Mouse (Mus musculus) kidney, embryonic 15.5 days (tissue): Measurements from ENCODE around the gene Fyn. TPM values are rescaled to one million over a fixed set of nuclear protein-coding genes. Genes with fewer than 3 reads are reported as not detected.

Experiments used
- ATAC-seq: fragments of 200-750 bp; cut with Nextera tagmentation; replicated peaks from 2 replicates; pipeline ENCODE4 v1.8.0; 2017; ENCODE audit warnings: moderate TSS enrichment; ENCODE audit not compliant: low FRiP score
- H3K27ac ChIP-seq: fragments of 300-500 bp; sonication (generic); 2 replicates; pipeline ENCODE4 v1.5.1; 2015; ENCODE audit warnings: mild to moderate bottlenecking, inconsistent platforms
- H3K27me3 ChIP-seq: fragments of 300-500 bp; sonication (generic); 2 replicates; pipeline ENCODE4 v1.6.1; 2015; ENCODE audit warnings: inconsistent platforms
- H3K36me3 ChIP-seq: fragments of 300-500 bp; sonication (generic); 2 replicates; pipeline ENCODE4 v1.6.1; 2015; ENCODE audit warnings: inconsistent platforms
- H3K4me1 ChIP-seq: fragments of 300-500 bp; sonication (generic); 2 replicates; pipeline ENCODE4 v1.6.1; 2015; ENCODE audit warnings: inconsistent platforms
- H3K4me2 ChIP-seq: fragments of 300-500 bp; sonication (generic); 2 replicates; pipeline ENCODE4 v1.6.1; 2015; ENCODE audit warnings: moderate library complexity, mild to moderate bottlenecking, inconsistent platforms
- H3K4me3 ChIP-seq: fragments of 300-500 bp; sonication (generic); replicated peaks from 2 replicates; pipeline ENCODE4 v1.5.1; 2015; ENCODE audit warnings: mild to moderate bottlenecking, inconsistent platforms
- H3K9ac ChIP-seq: fragments of 300-500 bp; sonication (generic); 2 replicates; pipeline ENCODE4 v1.6.1; 2015; ENCODE audit warnings: mild to moderate bottlenecking, inconsistent platforms
- H3K9me3 ChIP-seq: fragments of 300-500 bp; sonication (generic); replicated peaks from 2 replicates; pipeline ENCODE4 v1.6.1; 2016; ENCODE audit warnings: inconsistent platforms
- WGBS: fragments of 180-500 bp; shearing (Covaris S2); methylation state at CpG from one replicate; pipeline ENCODE4 v1.1.7; 2015; ENCODE audit warnings: mixed read lengths; 5-methylcytosine and 5-hydroxymethylcytosine counted together
- polyA plus RNA-seq: library from polyadenylated mRNA; unstranded; fragments of >200 nt; fragmentation: Nextera tagmentation; extraction: Ambion mirVana; gene quantifications from 2 replicates; pipeline ENCODE4 v1.2.1, GENCODE M21; 2015

Gene Fyn
- polyA plus RNA-seq, 1 experiment from 2014 or later: 26.2 TPM

- H3K9ac ChIP-seq: no peak overlapping the region
- no peak for ATAC-seq
- H3K9me3 ChIP-seq: no peaks in the 10 kb centered on the region
- H3K4me1 ChIP-seq: no peaks in the 10 kb centered on the region
- no peaks in the 10 kb centered on the region for H3K36me3 ChIP-seq
- H3K4me2 ChIP-seq: no peak overlapping the region
- WGBS: 94% methylated on average over 14 of the region's 14 CpGs
- no peak overlapping the region for H3K4me3 ChIP-seq
- no peak overlapping the region for H3K27ac ChIP-seq
- no peaks in the 10 kb centered on the region for H3K27me3 ChIP-seq
These were observed 18.8 kb upstream of the Fyn start for GRCm38 (mm10) chr10:39349781-39350364.

DNA sequence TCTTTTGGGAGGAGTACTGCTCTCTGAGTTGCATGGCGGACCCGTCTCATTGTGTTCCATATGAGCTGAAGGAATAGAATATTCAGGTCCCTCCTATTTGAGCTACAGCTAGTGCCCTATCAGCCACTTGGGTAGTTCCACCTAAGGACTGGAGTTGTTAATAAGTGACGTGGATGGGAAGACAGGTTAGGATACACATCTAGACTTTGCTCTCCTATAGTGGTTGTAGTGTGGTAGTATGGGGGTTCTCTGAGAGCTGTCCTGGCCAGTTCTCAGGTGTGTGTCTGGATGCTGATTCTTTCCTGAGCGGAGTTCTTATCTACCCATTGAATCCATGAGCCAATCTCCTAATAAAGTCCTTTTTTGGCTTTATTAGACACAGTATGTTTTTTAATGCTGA, 4.5 kb upstream of the Fyn start:
- H3K27me3 ChIP-seq: peaks cover 14% of the 10 kb centered on the region
- H3K36me3 ChIP-seq: no peaks in the 10 kb centered on the region
- H3K9ac ChIP-seq: no peak overlapping the region
- H3K4me2 ChIP-seq: no peak overlapping the region
- ATAC-seq: peak; percentile 64; the same call in 1 of the 2 replicates
- peaks cover 4% of the 10 kb centered on the region for H3K4me1 ChIP-seq
- WGBS: 86% methylated on average over 4 of the region's 4 CpGs
- H3K4me3 ChIP-seq: no peak overlapping the region
- no peak overlapping the region for H3K27ac ChIP-seq
- no peaks in the 10 kb centered on the region for H3K9me3 ChIP-seq

DNA sequence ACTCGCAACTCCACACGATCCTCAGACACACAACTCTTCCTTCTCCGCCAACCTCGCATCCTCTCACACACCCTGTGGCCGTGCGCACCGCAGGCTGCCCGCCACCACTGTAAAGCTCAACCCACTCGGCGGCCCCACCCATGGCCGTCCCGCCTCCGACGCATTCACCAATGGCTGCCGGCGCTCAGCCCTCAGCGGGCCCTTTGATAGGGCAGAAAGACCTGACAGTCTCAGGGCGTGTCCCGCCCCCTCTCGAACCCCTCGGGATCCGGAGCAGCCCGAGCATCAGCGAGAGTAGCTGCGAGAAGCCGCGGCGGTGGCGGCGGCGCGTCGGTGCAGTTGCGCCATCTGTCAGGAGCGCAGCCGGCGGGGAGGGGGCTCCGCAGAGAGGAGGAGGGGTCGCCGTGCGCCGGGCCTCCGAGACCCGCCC, 862 bp downstream of the Fyn start:
- WGBS: 0% methylated on average over 43 of the region's 44 CpGs

GRCm38 (mm10) chr10:39369977-39370785, 1.5 kb downstream of the Fyn start:
- peak overlapping the region; percentile 84 for H3K9ac ChIP-seq
- no peaks in the 10 kb centered on the region for H3K9me3 ChIP-seq
- peak overlapping the region; percentile 91 for H3K27ac ChIP-seq
- peaks cover 20% of the 10 kb centered on the region for H3K4me1 ChIP-seq
- under 1% methylated on average over 64 of the region's 68 CpGs for WGBS
- H3K36me3 ChIP-seq: no peaks in the 10 kb centered on the region
- peak overlapping the region; percentile 91 for H3K4me3 ChIP-seq
- H3K27me3 ChIP-seq: peaks cover 14% of the 10 kb centered on the region
- peak overlapping the region; percentile 93 for H3K4me2 ChIP-seq
- ATAC-seq: peak; percentile 66

More for the DNA sequence above, 862 bp downstream of the Fyn start:
- peak; percentile 99 for ATAC-seq
- peak overlapping the region; percentile 91 for H3K4me3 ChIP-seq
- no peaks in the 10 kb centered on the region for H3K9me3 ChIP-seq
- peak overlapping the region; percentile 84 for H3K9ac ChIP-seq
- H3K4me1 ChIP-seq: peaks cover 20% of the 10 kb centered on the region
- no peaks in the 10 kb centered on the region for H3K36me3 ChIP-seq
- H3K4me2 ChIP-seq: peak overlapping the region; percentile 93
- H3K27ac ChIP-seq: peak overlapping the region; percentile 91
- peaks cover 14% of the 10 kb centered on the region for H3K27me3 ChIP-seq

DNA sequence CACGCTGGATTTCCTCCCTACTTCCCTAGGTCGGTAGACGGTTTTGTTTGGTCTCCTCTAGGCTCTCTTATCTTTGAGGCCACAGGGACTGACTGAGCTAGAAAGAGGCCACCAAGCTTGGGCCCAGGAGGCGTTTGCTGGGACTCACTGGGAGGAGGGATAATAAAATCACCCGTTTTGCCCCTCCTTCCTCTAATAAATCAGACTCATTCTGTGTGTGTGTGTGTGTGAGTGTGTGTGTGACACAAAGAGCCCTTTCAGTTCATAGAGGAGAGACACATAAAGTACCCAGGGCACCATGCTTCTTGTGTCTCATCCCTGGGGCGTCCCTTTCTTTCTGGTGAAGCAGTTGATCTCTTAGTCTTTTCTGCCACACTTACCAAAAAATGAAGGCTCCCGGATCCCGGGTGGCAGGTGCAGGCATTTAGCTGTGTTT, 2.1 kb downstream of the Fyn start:
- H3K9me3 ChIP-seq: no peaks in the 10 kb centered on the region
- 2% methylated on average over 8 of the region's 8 CpGs for WGBS
- peak; percentile 16 for ATAC-seq
- H3K4me1 ChIP-seq: peaks cover 21% of the 10 kb centered on the region
- 0 out of 2 replicates have a peak overlapping the region, but pooled peaks have one; percentile 84 for H3K9ac ChIP-seq
- peak overlapping the region; percentile 93 for H3K4me2 ChIP-seq
- H3K27ac ChIP-seq: peak overlapping the region; percentile 91
- peak overlapping the region; percentile 91 for H3K4me3 ChIP-seq
- no peaks in the 10 kb centered on the region for H3K36me3 ChIP-seq
- peaks cover 14% of the 10 kb centered on the region for H3K27me3 ChIP-seq

DNA sequence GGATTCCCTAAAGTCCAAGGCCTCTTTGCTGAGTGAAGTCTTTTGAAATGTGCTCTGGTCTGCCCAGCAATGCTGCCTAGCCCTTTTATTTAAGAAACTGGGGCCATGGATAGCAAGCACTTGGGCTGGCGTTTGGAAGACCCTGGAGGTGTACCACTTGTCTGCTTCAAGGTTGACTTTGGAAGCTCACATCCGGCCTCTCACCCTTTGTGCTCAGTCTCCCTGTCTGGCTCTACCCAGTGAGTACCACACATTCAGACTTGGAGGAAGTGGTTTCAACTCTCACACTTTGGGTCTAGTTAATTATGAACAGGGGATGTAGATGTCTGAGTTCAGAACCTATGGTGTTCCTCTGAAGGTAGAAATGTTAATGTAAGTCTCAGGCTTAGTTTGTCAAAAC, 2.8 kb downstream of the Fyn start:
- peaks cover 28% of the 10 kb centered on the region for H3K4me1 ChIP-seq
- peaks cover 14% of the 10 kb centered on the region for H3K27me3 ChIP-seq
- no peaks in the 10 kb centered on the region for H3K36me3 ChIP-seq
- no peak for ATAC-seq
- H3K4me3 ChIP-seq: peak overlapping the region; percentile 91
- WGBS: 65% methylated on average over 2 of the region's 2 CpGs
- H3K4me2 ChIP-seq: peak overlapping the region; percentile 93
- peak overlapping the region; percentile 15; the same call in 1 of the 2 replicates for H3K27ac ChIP-seq
- H3K9ac ChIP-seq: no peak overlapping the region
- H3K9me3 ChIP-seq: no peaks in the 10 kb centered on the region

- 77% methylated on average over 5 of the region's 5 CpGs for WGBS
- Histone ChIP-seq H3K36me3 (no peaks in the 10 kb centered on the region), H3K4me1 (peaks cover 33% of the 10 kb centered on the region), H3K27me3 (peaks cover 10% of the 10 kb centered on the region), H3K27ac (no peak overlapping the region), H3K9me3 (no peaks in the 10 kb centered on the region), H3K4me2 (0 out of 2 replicates have a peak overlapping the region, but pooled peaks have one; percentile 93), H3K4me3 (no peak overlapping the region), H3K9ac (no peak overlapping the region)
- ATAC-seq: no peak
These were observed 3.3 kb downstream of the Fyn start for GRCm38 (mm10) chr10:39371991-39372390.

GRCm38 (mm10) chr10:39376676-39377075, 8.0 kb downstream of the Fyn start:
- H3K27ac ChIP-seq: no peak overlapping the region

DNA sequence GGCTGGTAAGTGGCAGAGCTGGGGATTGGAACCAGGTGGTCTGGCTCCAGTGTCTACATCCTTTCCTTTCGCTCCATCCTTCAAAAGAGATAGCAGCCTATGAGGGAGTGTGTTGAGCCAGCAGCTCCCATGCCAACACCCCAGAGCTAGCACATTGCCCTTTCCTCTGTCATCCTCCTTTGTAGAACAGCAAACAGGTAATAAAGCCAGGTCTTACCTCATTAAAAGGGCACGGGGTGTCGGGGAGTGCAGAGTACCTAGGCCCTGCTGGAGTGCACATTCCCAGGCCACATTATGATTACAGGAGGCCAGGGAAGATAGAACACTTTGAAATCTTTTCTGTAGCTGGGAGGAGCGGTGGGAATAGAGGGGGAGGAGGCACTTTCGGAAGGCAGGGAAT, 8.6 kb downstream of the Fyn start:
- Histone ChIP-seq H3K4me2 (no peak overlapping the region), H3K4me1 (peaks cover 26% of the 10 kb centered on the region), H3K9ac (no peak overlapping the region), H3K27me3 (no peaks in the 10 kb centered on the region), H3K36me3 (no peaks in the 10 kb centered on the region), H3K9me3 (no peaks in the 10 kb centered on the region), H3K27ac (no peak overlapping the region), H3K4me3 (no peak overlapping the region)
- ATAC-seq: 0 out of 2 replicates have a peak, but pooled peaks have one; percentile 30
- 57% methylated on average over 5 of the region's 5 CpGs for WGBS

More at GRCm38 (mm10) chr10:39376676-39377075, 8.0 kb downstream of the Fyn start:
- H3K4me2 ChIP-seq: no peak overlapping the region
- H3K27me3 ChIP-seq: no peaks in the 10 kb centered on the region
- peaks cover 27% of the 10 kb centered on the region for H3K4me1 ChIP-seq
- H3K4me3 ChIP-seq: no peak overlapping the region
- no peak overlapping the region for H3K9ac ChIP-seq
- WGBS: 70% methylated on average over 9 of the region's 9 CpGs
- no peaks in the 10 kb centered on the region for H3K9me3 ChIP-seq
- no peaks in the 10 kb centered on the region for H3K36me3 ChIP-seq
- peak; percentile 37; the same call in 1 of the 2 replicates for ATAC-seq

- ATAC-seq: no peak
- H3K4me3 ChIP-seq: no peak overlapping the region
- H3K4me2 ChIP-seq: no peak overlapping the region
- no peaks in the 10 kb centered on the region for H3K36me3 ChIP-seq
- H3K27ac ChIP-seq: no peak overlapping the region
- no peaks in the 10 kb centered on the region for H3K27me3 ChIP-seq
- no peak overlapping the region for H3K9ac ChIP-seq
- peaks cover 26% of the 10 kb centered on the region for H3K4me1 ChIP-seq
- H3K9me3 ChIP-seq: no peaks in the 10 kb centered on the region
- WGBS: 84% methylated on average over 8 of the region's 8 CpGs
These were observed 9.5 kb downstream of the Fyn start for GRCm38 (mm10) chr10:39378025-39378603.

- Histone ChIP-seq H3K4me3 (no peak overlapping the region), H3K4me2 (no peak overlapping the region), H3K27ac (no peak overlapping the region), H3K4me1 (peaks cover 26% of the 10 kb centered on the region), H3K9me3 (no peaks in the 10 kb centered on the region), H3K36me3 (no peaks in the 10 kb centered on the region), H3K9ac (no peak overlapping the region), H3K27me3 (no peaks in the 10 kb centered on the region)
- 66% methylated on average over 10 of the region's 10 CpGs for WGBS
- 0 out of 2 replicates have a peak, but pooled peaks have one; percentile 31 for ATAC-seq
These were observed 10.6 kb downstream of the Fyn start for GRCm38 (mm10) chr10:39379287-39379686.
